In the genomic region with DNA sequence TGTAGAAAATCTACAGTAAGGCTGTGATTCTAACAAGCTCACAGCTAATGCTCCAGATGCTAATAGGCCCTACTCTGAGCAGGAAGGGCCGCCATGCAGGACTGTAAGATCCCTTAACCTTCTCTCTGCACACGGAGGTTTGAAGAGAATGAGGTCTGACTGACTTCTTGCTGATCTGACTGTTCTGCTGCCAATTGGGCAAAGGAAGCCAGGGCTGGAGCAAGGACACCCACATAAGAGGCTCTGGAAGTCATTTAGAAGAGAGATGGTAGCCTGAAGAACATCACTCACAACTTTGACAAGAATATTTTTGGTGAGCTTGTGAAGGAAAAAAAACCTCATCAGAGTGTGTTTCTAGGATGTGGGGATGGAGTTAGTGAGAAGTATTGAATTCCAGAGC, we compare ENCODE assay signal across 15 mouse cellular contexts. TPM values are rescaled to one million over a fixed set of nuclear protein-coding genes. Genes with fewer than 3 reads are reported as not detected.
A peak's percentile ranks its signal among the peaks of the same experiment; 100 is the strongest.
DNase-seq lines count a peak whose midpoint lies in the region; ATAC-seq and TF ChIP-seq lines count a peak whose summit lies in the region.
"Had no signal": no experiment of that assay in that cellular context is flagged by ENCODE, and none has a peak within 500 bp of the region (broad histone marks: within the 10 kb centered on the region; RNA-seq: fewer than 3 reads in every experiment).

No protein-coding gene starts in this region.

- H3K4me3 ChIP-seq in left cerebral cortex, adult 2 months, result no peak overlapping the region
- H3K4me3 ChIP-seq in lung, postnatal 0 days (ENCODE audit: low read depth, low read length), result no peak overlapping the region
- H3K4me3 ChIP-seq in midbrain, embryonic 10.5 days, result no peak overlapping the region
- H3K4me3 ChIP-seq: liver, embryonic 15.5 days had no signal

- H3K9me3 ChIP-seq in lung, postnatal 0 days (ENCODE audit: low read length), result no peaks in the 10 kb centered on the region
- no peaks in the 10 kb centered on the region for H3K9me3 ChIP-seq in midbrain, embryonic 10.5 days (replicated peaks)
- H3K9me3 ChIP-seq: liver, embryonic 15.5 days had no signal

- DNase-seq in gastrocnemius, adult 8-10 months (ENCODE audit: low spot score in 2 of 2), result peak; percentile 18 to 20
- DNase-seq in gastrocnemius, postnatal 10 days, result no peak
- no peak for DNase-seq in left cerebral cortex, adult 2 months (ENCODE audit: extremely low spot score in 1 of 2, low spot score in 2 of 2)
- DNase-seq in left cerebral cortex, adult 8-10 months (ENCODE audit: low spot score in 2 of 2), result no peak
- peak; percentile 31 to 39 for DNase-seq in adrenal gland, postnatal 36 days
- peak; percentile 13 for DNase-seq in lung, postnatal 0 days (ENCODE audit: low spot score)
- no peak for DNase-seq in midbrain, embryonic 10.5 days (ENCODE audit: low spot score)
- no peak for DNase-seq in yolk sac, embryonic 10.5 days (ENCODE audit: low spot score)
- DNase-seq: cerebellum, adult 9-11 months; forebrain, postnatal 0 days; right cerebral cortex, postnatal 14 days; thymus, adult 18-20 months had no signal

- no peak for TF ChIP-seq CTCF in left cerebral cortex, adult 2 months (IDR thresholded peaks at IDR 0.05)
- no peak for TF ChIP-seq CTCF in lung, postnatal 0 days (IDR thresholded peaks at IDR 0.05)

- H3K27me3 ChIP-seq in lung, postnatal 0 days (replicated peaks; ENCODE audit: insufficient read depth, low read length), result no peaks in the 10 kb centered on the region
- H3K27me3 ChIP-seq in midbrain, embryonic 10.5 days (ENCODE audit: low read depth, poor library complexity, severe bottlenecking), result no peaks in the 10 kb centered on the region
- H3K27me3 ChIP-seq: liver, embryonic 15.5 days had no signal

- no peak for ATAC-seq in lung, postnatal 0 days
- ATAC-seq: forebrain, postnatal 0 days had no signal

- H3K36me3 ChIP-seq in lung, postnatal 0 days (ENCODE audit: insufficient read depth, low read length), result peaks cover 5% of the 10 kb centered on the region; the same call in 1 of the 2 replicates
- H3K36me3 ChIP-seq in midbrain, embryonic 10.5 days, result peaks cover 53% of the 10 kb centered on the region

- no peak overlapping the region for H3K4me2 ChIP-seq in lung, postnatal 0 days (replicated peaks; ENCODE audit: low read depth, low read length)
- H3K4me2 ChIP-seq: liver, embryonic 15.5 days; midbrain, embryonic 11.5 days had no signal

- no peak for TF ChIP-seq EP300 in lung, postnatal 0 days (IDR thresholded peaks at IDR 0.05)

- no peak overlapping the region for H3K9ac ChIP-seq in lung, postnatal 0 days (replicated peaks; ENCODE audit: low read depth)
- H3K9ac ChIP-seq: forebrain, postnatal 0 days; liver, embryonic 15.5 days had no signal

- peak overlapping the region; percentile 1; the same call in 1 of the 2 replicates for H3K27ac ChIP-seq in left cerebral cortex, adult 2 months
- H3K27ac ChIP-seq in lung, postnatal 0 days (ENCODE audit: low read length), result no peak overlapping the region
- H3K27ac ChIP-seq in midbrain, embryonic 10.5 days (replicated peaks), result no peak overlapping the region
- H3K27ac ChIP-seq: kidney, postnatal 0 days; liver, embryonic 15.5 days had no signal

- intact Hi-C loops in left cerebral cortex, adult 2 months (cut with DNase I), result no loop called here

- 43% methylated on average over 2 of the region's 2 CpGs for WGBS in lung, postnatal 0 days
- WGBS in midbrain, embryonic 10.5 days, result 59% methylated on average over 2 of the region's 2 CpGs

- H3K4me1 ChIP-seq in lung, postnatal 0 days (ENCODE audit: insufficient read depth, low read depth, low read length), result peaks cover 30% of the 10 kb centered on the region; the same call in 1 of the 2 replicates
- H3K4me1 ChIP-seq in midbrain, embryonic 10.5 days, result peaks cover 20% of the 10 kb centered on the region

RNA-seq across cellular contexts. Expression of a gene that starts 51.2 kb away (rescaled TPM):
- total RNA-seq in gastrocnemius, adult 8-10 months (2022), result 10 to 100 TPM; 11.0 to 14.5 (median 11.1) TPM
- 10 to 100 TPM; 24.1 to 30.4 TPM for total RNA-seq in gastrocnemius, postnatal 10 days (2021)
- 10 to 100 TPM; 66.1 to 70.1 TPM for total RNA-seq in left cerebral cortex, adult 2 months (2021)
- 10 to 100 TPM; 69.0 to 74.4 (median 70.9) TPM for total RNA-seq in left cerebral cortex, adult 8-10 months (2022)
- total RNA-seq in adrenal gland, postnatal 36 days (2021), result 10 to 100 TPM; 37.8 to 38.6 TPM
- 22.2 and 25.6 TPM in 2 replicates for polyA plus RNA-seq in lung, postnatal 0 days (2015; fragmentation: Nextera tagmentation; extraction: Ambion mirVana)
- polyA plus RNA-seq in midbrain, embryonic 10.5 days (2016; fragmentation: Nextera tagmentation; extraction: Ambion mirVana), result 62.5 and 74.3 TPM in 2 replicates

RNA-seq across cellular contexts. Expression of a gene that starts 51.8 kb away (rescaled TPM):
- 10 to 100 TPM; 12.1 to 14.3 (median 13.2) TPM for total RNA-seq in gastrocnemius, adult 8-10 months (2022)
- total RNA-seq in gastrocnemius, postnatal 10 days (2021), result 10 to 100 TPM; 18.7 to 26.5 TPM
- total RNA-seq in left cerebral cortex, adult 2 months (2021), result 10 to 100 TPM; 36.7 TPM
- 10 to 100 TPM; 34.6 to 40.8 (median 36.7) TPM for total RNA-seq in left cerebral cortex, adult 8-10 months (2022)
- 10 to 100 TPM; 49.3 to 64.5 TPM for total RNA-seq in adrenal gland, postnatal 36 days (2021)
- 19.2 and 21.9 TPM in 2 replicates for polyA plus RNA-seq in lung, postnatal 0 days (2015; fragmentation: Nextera tagmentation; extraction: Ambion mirVana)
- 4.3 and 4.5 TPM in 2 replicates for polyA plus RNA-seq in midbrain, embryonic 10.5 days (2016; fragmentation: Nextera tagmentation; extraction: Ambion mirVana)

Comparison
In these comparisons a context has a peak if more than half of its experiments do, and no peak if none do; other contexts are left out.
1. DNase-seq: peak in gastrocnemius, adult 8-10 months (2 of 2), adrenal gland, postnatal 36 days (2 of 2) and lung, postnatal 0 days (single experiment); none in gastrocnemius, postnatal 10 days (single experiment), left cerebral cortex, adult 2 months (0 of 2), left cerebral cortex, adult 8-10 months (0 of 2), midbrain, embryonic 10.5 days (single experiment) and yolk sac, embryonic 10.5 days (single experiment).